Mouse (Mus musculus) neutrophil, adult 83 days (primary cell): Measurements from ENCODE around the gene Asb18. TPM values are rescaled to one million over a fixed set of nuclear protein-coding genes. Genes with fewer than 3 reads are reported as not detected.

Experiments used
- total RNA-seq, 2 experiments: library from RNA; stranded (reverse); gene quantifications; one replicate each; pipeline ENCODE4 v1.2.4; 2023

Asb18 gene
- total RNA-seq, result not detected

GRCm38 (mm10) chr1:90014446-90014845 lies at the start of gene Asb18:
Gene Asb18 (minus strand): TSS chr1:90014666.

GRCm38 (mm10) chr1:89931120-89931519 lies 83.3 kb downstream of the Asb18 start, which contains the start of gene Gbx2:
Gene Gbx2 (minus strand): TSS chr1:89931179.

Other genes starting within 250 kb of the Asb18 start
- gene Gbx2, start 83.5 kb downstream of the Asb18 start, total RNA-seq, result not detected
- gene Iqca, start 138.7 kb upstream of the Asb18 start, total RNA-seq, result not detected
- gene Ackr3, start 189.3 kb upstream of the Asb18 start, total RNA-seq, result under 1 TPM in 1 of 2 experiments, not detected in 1; 0.57 TPM